Comparison of ENCODE assay signal across 10 mouse cellular contexts in the genomic region with DNA sequence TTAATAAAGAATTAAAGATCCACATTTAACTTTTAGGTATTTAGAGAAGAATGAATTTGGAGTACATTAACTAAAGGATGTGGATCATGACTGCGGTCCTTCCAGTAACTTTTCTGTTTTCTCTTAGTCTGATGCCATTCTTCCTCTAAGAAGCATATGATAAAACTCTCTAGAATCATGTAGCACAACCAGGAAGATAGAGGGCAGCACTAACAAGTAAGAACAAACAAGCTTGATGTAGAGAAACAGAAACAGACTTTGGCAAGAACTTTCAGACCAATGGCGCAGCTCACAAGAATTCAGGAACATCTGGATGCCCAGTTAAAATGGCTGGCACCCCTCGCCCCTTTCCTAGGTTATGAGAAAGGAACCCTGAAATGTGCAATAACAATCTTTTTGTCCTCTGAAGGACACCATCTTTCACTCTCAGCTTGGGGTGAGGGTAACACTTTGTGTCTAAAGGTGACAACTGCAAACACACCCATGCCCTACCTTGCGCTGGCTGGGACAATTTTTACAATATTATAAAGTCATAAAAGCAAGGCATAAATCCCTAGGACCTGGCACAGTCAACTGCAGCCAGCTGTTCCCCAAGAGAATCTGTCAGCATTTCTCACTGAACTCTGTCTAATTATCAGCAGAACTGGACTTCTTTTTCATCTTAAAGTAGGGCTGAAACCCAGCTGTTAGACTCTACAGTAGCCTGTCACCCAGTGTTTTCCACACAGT. TPM values are rescaled to one million over a fixed set of nuclear protein-coding genes. Genes with fewer than 3 reads are reported as not detected.
DNase-seq lines count a peak whose midpoint lies in the region; ATAC-seq and TF ChIP-seq lines count a peak whose summit lies in the region.
"Had no signal": no experiment of that assay in that cellular context is flagged by ENCODE, and none has a peak within 500 bp of the region (broad histone marks: within the 10 kb centered on the region; RNA-seq: fewer than 3 reads in every experiment).

No protein-coding gene starts in this region.

- peak; percentile 37; the same call in 1 of the 2 replicates for TF ChIP-seq CTCF in liver, embryonic 14.5 days (IDR thresholded peaks at IDR 0.05; ENCODE audit: low read depth)

- WGBS in liver, embryonic 14.5 days (ENCODE audit: insufficient replicate concordance), result 80% methylated on average over 4 of the region's 4 CpGs
- 85% methylated on average over 4 of the region's 4 CpGs for WGBS in liver, embryonic 12.5 days (ENCODE audit: insufficient replicate concordance)

- H3K4me2 ChIP-seq in liver, embryonic 14.5 days (ENCODE audit: low read depth), result no peak overlapping the region
- H3K4me2 ChIP-seq in liver, embryonic 12.5 days, result no peak overlapping the region
- H3K4me2 ChIP-seq: midbrain, embryonic 12.5 days; stomach, embryonic 15.5 days had no signal

- no peak for TF ChIP-seq EP300 in liver, embryonic 14.5 days (IDR thresholded peaks at IDR 0.05; ENCODE audit: low read depth)

- H3K4me3 ChIP-seq in liver, embryonic 14.5 days (ENCODE audit: insufficient read depth in 1 of 2, low read depth in 2 of 2, low read length in 2 of 2), result no peak overlapping the region
- no peak overlapping the region for H3K4me3 ChIP-seq in liver, embryonic 12.5 days
- H3K4me3 ChIP-seq: midbrain, embryonic 12.5 days; stomach, embryonic 15.5 days had no signal

- DNase-seq in frontal cortex, postnatal 14 days (ENCODE audit: low spot score in 2 of 2), result no peak
- DNase-seq in liver, embryonic 14.5 days (ENCODE audit: low read depth in 3 of 3, low spot score in 3 of 3), result no peak
- DNase-seq in skeletal muscle tissue, adult 2 months (ENCODE audit: low read depth, low spot score), result peak; percentile 39
- no peak for DNase-seq in testis, postnatal 10 days (ENCODE audit: low spot score)
- no peak for DNase-seq in adrenal gland, postnatal 14 days

- H3K9ac ChIP-seq in liver, embryonic 14.5 days (replicated peaks), result no peak overlapping the region
- H3K9ac ChIP-seq in liver, embryonic 12.5 days, result no peak overlapping the region
- H3K9ac ChIP-seq: midbrain, embryonic 12.5 days; stomach, embryonic 15.5 days had no signal

- no peaks in the 10 kb centered on the region for H3K27me3 ChIP-seq in liver, embryonic 14.5 days (ENCODE audit: control insufficient read depth, insufficient read depth, low read length)
- H3K27me3 ChIP-seq in liver, embryonic 12.5 days (replicated peaks), result no peaks in the 10 kb centered on the region
- H3K27me3 ChIP-seq: midbrain, embryonic 12.5 days; stomach, embryonic 15.5 days had no signal

- no peaks in the 10 kb centered on the region for H3K4me1 ChIP-seq in liver, embryonic 14.5 days (replicated peaks; ENCODE audit: control insufficient read depth in 2 of 2, insufficient read depth in 2 of 2, low read length in 1 of 2)
- no peaks in the 10 kb centered on the region for H3K4me1 ChIP-seq in liver, embryonic 12.5 days
- H3K4me1 ChIP-seq: midbrain, embryonic 12.5 days; stomach, embryonic 15.5 days had no signal

- H3K36me3 ChIP-seq in liver, embryonic 14.5 days (replicated peaks; ENCODE audit: control insufficient read depth, insufficient read depth, low read depth), result peaks cover 58% of the 10 kb centered on the region
- H3K36me3 ChIP-seq in liver, embryonic 12.5 days, result peaks cover 91% of the 10 kb centered on the region

- H3K9me3 ChIP-seq in liver, embryonic 14.5 days (ENCODE audit: control insufficient read depth, low read length), result no peaks in the 10 kb centered on the region
- H3K9me3 ChIP-seq in liver, embryonic 12.5 days (replicated peaks), result no peaks in the 10 kb centered on the region
- H3K9me3 ChIP-seq: midbrain, embryonic 12.5 days; stomach, embryonic 15.5 days had no signal

- ATAC-seq in frontal cortex, adult (ENCODE audit: low TSS enrichment), result peak; percentile 77; the same call in 1 of the 2 replicates
- no peak for ATAC-seq in liver, embryonic 14.5 days (ENCODE audit: insufficient read depth)
- no peak for ATAC-seq in liver, embryonic 12.5 days
- peak; percentile 72 for ATAC-seq in granulocyte monocyte progenitor cell, adult 5-6 weeks (replicated peaks; ENCODE audit: poor library complexity, severe bottlenecking)

- H3K27ac ChIP-seq in liver, embryonic 14.5 days, result no peak overlapping the region
- H3K27ac ChIP-seq in liver, embryonic 12.5 days, result no peak overlapping the region
- H3K27ac ChIP-seq: midbrain, embryonic 12.5 days; stomach, embryonic 15.5 days had no signal

RNA-seq across cellular contexts. Expression of gene Smarca5, which starts 33.6 kb away (rescaled TPM):
- polyA plus RNA-seq in liver, embryonic 14.5 days (2012; rRNA removed), result 6.9 and 15.2 TPM in 2 replicates
- polyA plus RNA-seq in liver, embryonic 14.5 days (2014; fragmentation: Nextera tagmentation; extraction: Ambion mirVana), result 47.5 and 55.9 TPM in 2 replicates
- 98.2 and 104 TPM in 2 replicates for polyA plus RNA-seq in liver, embryonic 12.5 days (2016; fragmentation: Nextera tagmentation; extraction: Ambion mirVana)
- 83.6 and 94.2 TPM in 2 replicates for total RNA-seq in granulocyte monocyte progenitor cell, adult 5-6 weeks (2014; fragmentation: Nextera tagmentation)
- 187 and 226 TPM in 2 replicates for total RNA-seq in granulocyte monocyte progenitor cell, adult 5-6 weeks (2017)
- 69.8 and 71.7 TPM in 2 replicates for total RNA-seq in adrenal gland, postnatal 14 days (2021)

Comparison
In these comparisons a context has a peak if more than half of its experiments do, and no peak if none do; other contexts are left out.
1. ATAC-seq: peak in frontal cortex, adult (single experiment) and granulocyte monocyte progenitor cell, adult 5-6 weeks (single experiment); none in liver, embryonic 14.5 days (single experiment) and liver, embryonic 12.5 days (single experiment).